Mouse (Mus musculus) C2C12 (cell line): ENCODE results near the gene Rptor.

Experiments
- CEBPB ChIP-seq: IDR thresholded peaks from one replicate; pipeline ENCODE4 v1.6.1; 2011; ENCODE audit warnings: low read depth, mild to moderate bottlenecking, control low read depth, moderate library complexity
- CTCF ChIP-seq: IDR thresholded peaks from one replicate; pipeline ENCODE4 v1.5.1; 2011; ENCODE audit not compliant: control insufficient read depth, insufficient read depth, insufficient read length
- MAX ChIP-seq: IDR thresholded peaks from one replicate; pipeline ENCODE4 v1.6.1; 2011; ENCODE audit warnings: mild to moderate bottlenecking, control low read depth

GRCm38 (mm10) chr11:119948803-119949202 lies 346.1 kb downstream of the Rptor start:
- TF ChIP-seq CTCF (no peak), CEBPB (no peak), MAX (no peak)
